Mouse (Mus musculus) myocyte (in vitro differentiated cells): ENCODE results near the gene Fam43a.

Experiments
- CEBPB ChIP-seq: IDR thresholded peaks from 2 replicates; pipeline ENCODE4 v1.6.1; 2011; ENCODE audit warnings: mild to moderate bottlenecking, moderate library complexity; ENCODE audit not compliant: poor library complexity, insufficient read depth, severe bottlenecking
- E2F4 ChIP-seq: IDR thresholded peaks from one replicate; pipeline ENCODE4 v1.6.1; 2011; ENCODE audit warnings: mild to moderate bottlenecking, control low read depth, moderate library complexity; ENCODE audit not compliant: insufficient read depth
- MAX ChIP-seq: IDR thresholded peaks from one replicate; pipeline ENCODE4 v1.6.1; 2011; ENCODE audit warnings: low read depth, mild to moderate bottlenecking, control low read depth
- POLR2A ChIP-seq: IDR thresholded peaks from one replicate; pipeline ENCODE4 v1.6.1; 2011; ENCODE audit warnings: low read depth, mild to moderate bottlenecking, control low read depth, moderate library complexity; ENCODE audit not compliant: insufficient read length
- POLR2AphosphoS2 ChIP-seq: IDR thresholded peaks from one replicate; pipeline ENCODE4 v1.6.1; 2011; ENCODE audit warnings: low read depth, control low read depth; ENCODE audit not compliant: insufficient read length
- REST ChIP-seq: IDR thresholded peaks from one replicate; pipeline ENCODE4 v1.6.1; 2011; ENCODE audit warnings: mild to moderate bottlenecking, control low read depth, moderate library complexity; ENCODE audit not compliant: insufficient read depth, insufficient read length
- SRF ChIP-seq: IDR thresholded peaks from one replicate; pipeline ENCODE4 v1.6.1; 2011; ENCODE audit warnings: low read depth; ENCODE audit not compliant: control insufficient read depth, insufficient read length
- TCF12 ChIP-seq: IDR thresholded peaks from one replicate; pipeline ENCODE4 v1.6.1; 2011; ENCODE audit warnings: mild to moderate bottlenecking, control low read depth; ENCODE audit not compliant: poor library complexity, insufficient read depth, severe bottlenecking
- USF1 ChIP-seq: IDR thresholded peaks from one replicate; pipeline ENCODE4 v1.6.1; 2011; ENCODE audit warnings: low read depth, mild to moderate bottlenecking, control low read depth, moderate library complexity

- TF ChIP-seq USF1: no peak
- TF ChIP-seq POLR2A: no peak
- TF ChIP-seq E2F4: no peak
- TF ChIP-seq REST: no peak
- TF ChIP-seq SRF: no peak
- TF ChIP-seq POLR2AphosphoS2: no peak
- no peak for TF ChIP-seq TCF12
- TF ChIP-seq MAX: no peak
- no peak for TF ChIP-seq CEBPB
These were observed 29.4 kb upstream of the Fam43a start for GRCm38 (mm10) chr16:30570173-30570572.
